Mouse (Mus musculus) stomach, postnatal 0 days (tissue): ENCODE data around the gene Zmiz1. TPM values are rescaled to one million over a fixed set of nuclear protein-coding genes. Genes with fewer than 3 reads are reported as not detected.

Source experiments
- ATAC-seq: fragments of 200-750 bp; cut with Nextera tagmentation; 2 replicates; pipeline ENCODE4 v1.8.0; 2017; ENCODE audit not compliant: low FRiP score, low TSS enrichment
- DNase-seq: peaks from one replicate; pipeline ENCODE4 v3.0.0-alpha.2; 2016; ENCODE audit warnings: low spot score
- H3K27ac ChIP-seq: fragments of 300-500 bp; sonication (generic); replicated peaks from 2 replicates; pipeline ENCODE4 v1.5.1; 2014; ENCODE audit warnings: mild to moderate bottlenecking, control low read depth
- H3K27me3 ChIP-seq: fragments of 300-500 bp; sonication (generic); 2 replicates; pipeline ENCODE4 v1.6.1; 2014; ENCODE audit warnings: low read length; ENCODE audit not compliant: control insufficient read depth, insufficient read depth
- H3K36me3 ChIP-seq: fragments of 300-500 bp; sonication (generic); 2 replicates; pipeline ENCODE4 v1.6.1; 2014; ENCODE audit warnings: low read length, mixed read lengths; ENCODE audit not compliant: control insufficient read depth, insufficient read depth
- H3K4me1 ChIP-seq: fragments of 300-500 bp; sonication (generic); replicated peaks from 2 replicates; pipeline ENCODE4 v1.6.1; 2014; ENCODE audit warnings: antibody characterized with exemption; ENCODE audit not compliant: control insufficient read depth, insufficient read depth
- H3K4me2 ChIP-seq: fragments of 300-500 bp; sonication (generic); replicated peaks from 2 replicates; pipeline ENCODE4 v1.6.1; 2014; ENCODE audit warnings: low read depth, mild to moderate bottlenecking, control low read depth, moderate library complexity
- H3K4me3 ChIP-seq: fragments of 300-500 bp; sonication (generic); 2 replicates; pipeline ENCODE4 v1.5.1; 2014; ENCODE audit warnings: low read depth, low read length, control low read depth
- H3K9ac ChIP-seq: fragments of 300-500 bp; sonication (generic); 2 replicates; pipeline ENCODE4 v1.6.1; 2014; ENCODE audit warnings: mild to moderate bottlenecking, low read length, control low read depth, mixed read lengths
- H3K9me3 ChIP-seq: fragments of 300-500 bp; sonication (generic); 2 replicates; pipeline ENCODE4 v1.6.1; 2016; ENCODE audit warnings: low read length; ENCODE audit not compliant: control insufficient read depth
- CTCF ChIP-seq: IDR thresholded peaks from 2 replicates; pipeline ENCODE4 v1.5.1; 2016; ENCODE audit warnings: antibody characterized with exemption, low read depth, mild to moderate bottlenecking, moderate library complexity
- EP300 ChIP-seq: optimal IDR thresholded peaks from 2 replicates; pipeline ENCODE3; 2016; ENCODE audit warnings: antibody characterized with exemption
- WGBS: fragments of 180-500 bp; shearing (Covaris S2); extraction: QIAGEN DNeasy Blood & Tissue Kit; methylation state at CpG from one replicate; pipeline ENCODE4 v1.1.7; 2014; 5-methylcytosine and 5-hydroxymethylcytosine counted together
- polyA plus RNA-seq: library from polyadenylated mRNA; unstranded; fragments of >200 nt; fragmentation: Nextera tagmentation; extraction: Ambion mirVana; gene quantifications from 2 replicates; pipeline ENCODE4 v1.2.1, GENCODE M21; 2015

Zmiz1 gene
- polyA plus RNA-seq, 1 experiment from 2014 or later: 13.0 TPM

DNA sequence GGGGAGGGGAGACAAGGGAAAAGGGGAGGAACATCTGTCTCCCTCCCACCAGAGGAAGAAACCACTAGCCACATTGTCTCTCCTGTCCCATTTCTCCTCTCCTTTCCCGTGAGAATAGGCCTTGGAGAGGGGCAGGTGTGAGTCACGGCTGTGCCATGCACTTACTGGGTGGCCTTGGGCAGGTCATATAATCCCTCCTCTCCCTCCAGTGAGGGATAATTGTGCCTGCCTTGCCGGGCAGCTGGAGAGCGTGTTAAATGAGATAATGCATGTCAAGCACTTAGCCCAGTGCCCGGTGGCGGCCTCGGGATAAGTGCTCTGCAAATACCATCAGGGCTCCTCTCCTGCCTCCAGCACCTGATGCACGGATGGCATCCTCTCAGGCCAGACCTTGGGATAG, 95.8 kb downstream of the Zmiz1 start:
- no peak overlapping the region for H3K4me2 ChIP-seq
- H3K27ac ChIP-seq: no peak overlapping the region
- H3K9me3 ChIP-seq: no peaks in the 10 kb centered on the region
- H3K27me3 ChIP-seq: no peaks in the 10 kb centered on the region
- no peak for TF ChIP-seq EP300
- no peak for TF ChIP-seq CTCF
- H3K4me3 ChIP-seq: no peak overlapping the region
- ATAC-seq (no peak), DNase-seq (no peak)
- 0 out of 2 replicates have a peak overlapping the region, but pooled peaks have one; percentile 23 for H3K9ac ChIP-seq
- H3K36me3 ChIP-seq: no peaks in the 10 kb centered on the region
- 30% methylated on average over 8 of the region's 8 CpGs for WGBS
- H3K4me1 ChIP-seq: peaks cover 6% of the 10 kb centered on the region; the same call in 1 of the 2 replicates

- H3K9me3 ChIP-seq: no peaks in the 10 kb centered on the region
- no peak for ATAC-seq
- peaks cover 6% of the 10 kb centered on the region; the same call in 1 of the 2 replicates for H3K4me1 ChIP-seq
- H3K4me2 ChIP-seq: no peak overlapping the region
- no peak overlapping the region for H3K27ac ChIP-seq
- H3K36me3 ChIP-seq: no peaks in the 10 kb centered on the region
- 33% methylated on average over 10 of the region's 10 CpGs for WGBS
- no peak for DNase-seq
- TF ChIP-seq CTCF (no peak), EP300 (no peak)
- H3K27me3 ChIP-seq: no peaks in the 10 kb centered on the region
- no peak overlapping the region for H3K4me3 ChIP-seq
- H3K9ac ChIP-seq: no peak overlapping the region
These were observed 96.4 kb downstream of the Zmiz1 start for GRCm38 (mm10) chr14:25555291-25555781.

- Histone ChIP-seq H3K9me3 (no peaks in the 10 kb centered on the region), H3K36me3 (no peaks in the 10 kb centered on the region), H3K9ac (no peak overlapping the region), H3K4me2 (no peak overlapping the region), H3K4me3 (no peak overlapping the region), H3K4me1 (peaks cover 6% of the 10 kb centered on the region; the same call in 1 of the 2 replicates), H3K27me3 (no peaks in the 10 kb centered on the region), H3K27ac (no peak overlapping the region)
- 27% methylated on average over 7 of the region's 7 CpGs for WGBS
- no peak for TF ChIP-seq CTCF
- TF ChIP-seq EP300: no peak
- ATAC-seq (no peak), DNase-seq (no peak)
These were observed 96.9 kb downstream of the Zmiz1 start for GRCm38 (mm10) chr14:25555848-25556247.

- Histone ChIP-seq H3K9me3 (no peaks in the 10 kb centered on the region), H3K4me1 (peaks cover 8% of the 10 kb centered on the region; the same call in 1 of the 2 replicates), H3K27ac (peak overlapping the region; percentile 45; the same call in 1 of the 2 replicates), H3K9ac (no peak overlapping the region), H3K4me3 (no peak overlapping the region), H3K36me3 (no peaks in the 10 kb centered on the region), H3K4me2 (no peak overlapping the region), H3K27me3 (no peaks in the 10 kb centered on the region)
- WGBS: 23% methylated on average over 8 of the region's 8 CpGs
- ATAC-seq (no peak), DNase-seq (no peak)
- TF ChIP-seq CTCF (no peak), EP300 (no peak)
These were observed 98.0 kb downstream of the Zmiz1 start for GRCm38 (mm10) chr14:25557014-25557413.

DNA sequence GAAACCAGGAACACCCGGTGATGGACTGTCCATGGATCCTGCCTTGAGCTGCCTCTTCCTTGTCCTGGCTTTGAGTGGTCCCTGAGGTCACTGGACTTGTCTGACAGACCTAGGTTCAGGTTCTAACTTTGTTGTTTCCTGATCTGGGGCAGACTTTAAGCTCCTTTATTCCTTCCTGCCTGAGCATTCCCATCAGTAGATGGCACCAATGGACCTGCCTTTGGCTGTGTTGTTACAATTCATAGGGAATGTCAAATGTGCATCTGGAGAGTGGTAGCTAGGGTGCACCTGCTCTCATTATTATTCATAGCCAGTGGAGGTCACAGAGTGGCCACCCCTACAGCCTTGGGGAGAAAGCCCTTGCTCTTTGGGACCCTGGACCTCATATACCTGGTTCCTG, 99.5 kb downstream of the Zmiz1 start:
- peaks cover 8% of the 10 kb centered on the region; the same call in 1 of the 2 replicates for H3K4me1 ChIP-seq
- TF ChIP-seq CTCF: peak; percentile 56
- TF ChIP-seq EP300: no peak
- H3K36me3 ChIP-seq: no peaks in the 10 kb centered on the region
- H3K27ac ChIP-seq: no peak overlapping the region
- H3K4me3 ChIP-seq: no peak overlapping the region
- 75% methylated on average over 1 of the region's 1 CpGs for WGBS
- ATAC-seq (no peak), DNase-seq (no peak)
- no peaks in the 10 kb centered on the region for H3K27me3 ChIP-seq
- no peaks in the 10 kb centered on the region for H3K9me3 ChIP-seq
- no peak overlapping the region for H3K9ac ChIP-seq
- H3K4me2 ChIP-seq: no peak overlapping the region

DNA sequence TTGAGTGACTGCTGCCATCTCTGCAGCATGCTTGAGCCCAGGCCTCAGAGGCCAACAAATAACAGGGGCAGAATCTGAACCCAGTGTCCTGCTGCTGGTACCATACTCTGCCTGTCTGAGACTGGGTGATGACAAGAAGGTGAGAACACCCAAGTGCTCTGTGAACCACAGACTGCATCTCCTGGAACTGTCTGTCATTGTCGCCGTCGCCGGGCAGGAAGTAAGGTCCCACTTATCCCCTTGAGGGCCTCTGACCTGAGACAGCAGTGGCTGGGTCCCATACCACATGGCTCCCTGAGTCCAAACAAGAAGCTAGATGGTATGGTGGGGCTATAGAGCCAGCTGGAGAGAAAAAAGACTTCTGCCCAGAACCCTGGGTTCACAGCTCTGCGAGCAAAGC, 100.9 kb downstream of the Zmiz1 start:
- DNase-seq (no peak), ATAC-seq (no peak)
- Histone ChIP-seq H3K9me3 (no peaks in the 10 kb centered on the region), H3K27me3 (no peaks in the 10 kb centered on the region), H3K4me2 (no peak overlapping the region), H3K36me3 (0 out of 2 replicates have a peak, but pooled peaks cover 2% of the 10 kb centered on the region), H3K27ac (no peak overlapping the region), H3K9ac (no peak overlapping the region), H3K4me3 (no peak overlapping the region), H3K4me1 (peaks cover 8% of the 10 kb centered on the region; the same call in 1 of the 2 replicates)
- WGBS: 74% methylated on average over 5 of the region's 5 CpGs
- TF ChIP-seq CTCF: no peak
- TF ChIP-seq EP300: no peak
